Comparison of ENCODE assay signal across 8 mouse cellular contexts in the genomic region with DNA sequence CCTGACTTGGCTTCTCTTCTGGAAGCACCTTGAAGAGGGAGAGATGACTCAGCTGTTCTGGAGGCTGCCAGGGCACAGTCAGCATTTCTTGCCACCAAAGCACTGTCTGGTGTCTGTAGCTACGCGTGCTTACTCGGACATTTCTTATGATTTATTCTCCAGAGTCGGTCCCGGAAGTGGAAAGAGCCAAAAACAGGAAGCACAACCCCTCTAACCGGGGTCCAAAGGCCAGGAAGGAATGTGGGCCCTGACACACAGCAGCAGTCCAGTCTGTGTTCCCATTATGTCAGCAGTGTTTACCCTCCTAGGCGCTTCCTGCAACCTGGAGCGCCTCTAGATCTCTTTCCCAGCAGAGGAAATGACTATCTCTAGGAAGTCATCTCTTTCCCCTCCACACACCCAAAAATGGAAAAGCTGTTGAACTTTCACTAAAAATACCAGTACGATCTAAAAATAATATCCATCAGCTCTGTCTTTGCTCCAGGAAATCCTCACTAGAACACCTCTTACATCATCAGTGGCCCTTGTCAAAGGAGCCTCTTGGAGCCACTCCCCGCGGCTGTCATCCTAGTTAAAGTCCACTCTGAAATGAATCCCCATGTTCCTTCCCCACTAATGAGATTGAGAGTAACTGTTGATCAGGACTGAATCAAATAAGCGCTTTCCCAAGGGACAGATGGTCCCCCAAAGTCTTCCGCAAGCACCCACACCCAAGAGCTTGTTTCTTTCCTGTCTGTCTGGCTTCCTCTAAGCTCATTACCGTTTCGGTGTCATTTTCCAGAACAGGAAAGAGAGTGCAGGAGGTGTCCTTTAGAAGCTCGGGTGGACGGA.
DNase-seq lines count a peak whose midpoint lies in the region; ATAC-seq lines count a peak whose summit lies in the region.

No protein-coding gene starts in this region.

- H3K9me3 ChIP-seq in kidney, embryonic 15.5 days (replicated peaks), result no peaks in the 10 kb centered on the region

- no peak overlapping the region for H3K4me3 ChIP-seq in kidney, embryonic 15.5 days (replicated peaks)

- WGBS in kidney, embryonic 15.5 days, result 41% methylated on average over 17 of the region's 17 CpGs

- DNase-seq in adrenal gland, adult (ENCODE audit: inconsistent age in 2 of 2, low spot score in 1 of 2), result peak; percentile 68 to 79
- DNase-seq in adrenal gland, postnatal 4 days (ENCODE audit: low spot score in 2 of 2), result no peak
- DNase-seq in heart, adult 9 months (ENCODE audit: low spot score in 2 of 2), result peak; percentile 77 to 94
- peak; percentile 25 for DNase-seq in lung, postnatal 25 days (ENCODE audit: low spot score)
- DNase-seq in adipocyte (ENCODE audit: low spot score), result no peak
- no peak for DNase-seq in layer of hippocampus, adult 11-12 months (ENCODE audit: low spot score)
- DNase-seq in left cerebral cortex, adult 9 months (ENCODE audit: low spot score in 2 of 2), result no peak

- ATAC-seq in kidney, embryonic 15.5 days (replicated peaks; ENCODE audit: low FRiP score), result peak; percentile 69; the same call in 1 of the 2 replicates

- no peaks in the 10 kb centered on the region for H3K27me3 ChIP-seq in kidney, embryonic 15.5 days

- no peaks in the 10 kb centered on the region for H3K36me3 ChIP-seq in kidney, embryonic 15.5 days

- H3K27ac ChIP-seq in kidney, embryonic 15.5 days, result peak overlapping the region; percentile 51; the same call in 1 of the 2 replicates

- peaks cover 25% of the 10 kb centered on the region for H3K4me1 ChIP-seq in kidney, embryonic 15.5 days

- no peak overlapping the region for H3K4me2 ChIP-seq in kidney, embryonic 15.5 days

- no peak overlapping the region for H3K9ac ChIP-seq in kidney, embryonic 15.5 days

Comparison
In these comparisons a context has a peak if more than half of its experiments do, and no peak if none do; other contexts are left out.
1. DNase-seq: peak in adrenal gland, adult (2 of 2), heart, adult 9 months (2 of 2) and lung, postnatal 25 days (single experiment); none in adrenal gland, postnatal 4 days (0 of 2), adipocyte (single experiment), layer of hippocampus, adult 11-12 months (single experiment) and left cerebral cortex, adult 9 months (0 of 2).